Mouse (Mus musculus): ENCODE data around the gene Rpap3. TPM values are rescaled to one million over a fixed set of nuclear protein-coding genes. Genes with fewer than 3 reads are reported as not detected.

Rpap3 gene
- polyA plus RNA-seq (2012): 22.2 and 22.8 TPM in 2 replicates

DNA sequence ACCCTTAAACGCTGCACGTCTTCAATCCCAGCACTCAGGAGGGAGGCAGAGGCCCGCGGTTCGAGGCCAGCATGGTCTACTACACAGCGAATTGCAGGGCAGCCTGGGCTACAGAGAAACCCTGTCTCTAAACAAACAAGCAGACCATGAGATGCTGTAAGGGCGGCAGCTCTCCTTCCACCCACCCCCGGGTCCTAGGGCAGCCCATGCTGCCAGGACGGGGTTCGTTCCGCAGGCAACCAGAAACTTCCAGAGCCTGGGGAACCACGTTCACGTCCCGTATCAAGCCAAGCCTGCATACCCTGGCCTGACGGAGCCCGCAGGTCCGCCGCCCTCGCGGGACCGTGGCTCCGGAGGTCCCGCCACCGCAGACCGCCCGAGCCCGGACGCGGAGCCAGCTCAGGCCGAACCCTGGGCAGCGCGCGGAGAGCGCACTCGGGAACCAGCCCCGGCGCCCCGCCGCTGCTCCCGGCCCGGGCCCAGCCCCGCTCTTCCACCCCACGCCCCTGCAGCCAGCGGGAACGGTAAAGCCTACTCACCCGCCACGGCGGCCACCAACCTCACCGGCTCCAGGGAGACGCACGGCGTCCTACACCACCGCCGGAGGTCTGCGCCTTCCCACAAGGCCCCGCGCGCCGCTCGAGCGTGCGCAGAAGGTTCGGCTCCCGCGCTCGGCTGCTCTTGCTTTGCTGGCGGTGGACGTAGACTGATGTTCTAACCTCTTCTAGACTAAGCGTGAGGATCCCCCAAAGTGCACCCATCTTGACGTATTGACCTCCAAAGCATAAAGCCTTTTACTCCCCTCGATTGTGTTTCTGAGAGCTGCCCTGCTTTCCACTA lies at the start of gene Rpap3:
Rpap3 (minus strand) TSS at position 615 of the 840 bp plus-strand sequence.
- no peak for TF ChIP-seq GATA1 (IDR thresholded peaks at IDR 0.05; ENCODE audit: low read length)

DNA sequence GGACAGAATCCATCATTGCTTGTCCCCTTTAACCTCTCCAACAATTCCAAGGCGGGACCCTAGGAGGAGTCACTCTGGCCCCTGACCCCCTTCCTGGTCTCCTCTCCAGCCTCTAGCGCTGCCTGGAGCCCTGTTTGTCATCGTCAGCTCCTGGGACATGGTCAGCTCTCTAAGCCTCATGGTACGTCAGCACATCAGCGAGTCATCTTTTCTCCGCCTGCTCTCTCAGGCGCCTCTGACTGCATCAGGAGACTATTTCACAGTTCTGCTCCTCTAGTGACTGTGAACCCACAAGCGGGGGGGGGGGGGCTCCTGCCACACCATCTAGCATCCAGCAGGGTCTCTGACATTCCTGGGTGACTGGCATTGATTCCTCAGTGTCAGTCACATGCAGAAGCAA lies 49.7 kb upstream of the Rpap3 start:
- TF ChIP-seq GATA1 (IDR thresholded peaks at IDR 0.05; ENCODE audit: low read length): no peak

DNA sequence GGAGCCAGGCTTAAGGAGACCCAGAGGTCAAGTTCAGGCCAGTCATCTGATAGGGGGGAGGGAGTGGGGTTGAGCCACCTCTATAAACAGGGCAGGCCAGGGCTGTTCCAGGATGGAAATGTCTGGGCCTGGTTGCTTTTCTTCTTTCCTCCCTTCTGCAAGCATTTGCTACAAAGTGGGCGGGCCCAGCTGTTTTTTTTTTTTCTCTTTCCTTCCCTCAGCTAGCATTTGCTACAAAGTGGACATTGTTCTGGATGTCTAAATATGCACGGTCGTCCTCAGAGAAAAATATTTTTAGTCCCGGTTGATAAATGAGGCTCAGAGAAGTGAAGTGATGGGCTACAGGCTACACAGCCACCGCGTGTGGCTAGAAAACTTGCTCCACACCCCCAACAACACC lies 48.9 kb upstream of the Rpap3 start:
- TF ChIP-seq GATA1 (IDR thresholded peaks at IDR 0.05; ENCODE audit: low read length): no peak

DNA sequence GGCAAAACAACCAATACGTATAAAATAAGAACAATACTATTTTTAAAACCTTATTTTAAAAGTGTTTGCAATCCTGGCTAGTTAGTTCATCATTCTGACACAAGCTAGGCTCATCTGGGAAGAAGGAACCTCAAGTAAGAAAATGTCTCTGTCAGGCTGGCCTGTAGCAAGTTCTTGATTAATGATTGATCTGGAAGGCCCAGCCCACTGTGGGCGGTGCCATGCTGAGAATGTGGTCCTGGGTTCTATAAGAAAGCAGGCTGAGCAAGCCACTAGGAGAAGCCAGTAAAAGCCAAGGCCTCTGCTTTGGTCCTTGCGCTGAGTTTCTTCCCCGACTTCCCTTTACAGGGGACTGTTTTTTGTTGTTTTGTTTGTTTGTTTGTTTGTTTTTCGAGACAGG lies 46.9 kb upstream of the Rpap3 start:
- no peak for TF ChIP-seq GATA1 (IDR thresholded peaks at IDR 0.05; ENCODE audit: low read length)

DNA sequence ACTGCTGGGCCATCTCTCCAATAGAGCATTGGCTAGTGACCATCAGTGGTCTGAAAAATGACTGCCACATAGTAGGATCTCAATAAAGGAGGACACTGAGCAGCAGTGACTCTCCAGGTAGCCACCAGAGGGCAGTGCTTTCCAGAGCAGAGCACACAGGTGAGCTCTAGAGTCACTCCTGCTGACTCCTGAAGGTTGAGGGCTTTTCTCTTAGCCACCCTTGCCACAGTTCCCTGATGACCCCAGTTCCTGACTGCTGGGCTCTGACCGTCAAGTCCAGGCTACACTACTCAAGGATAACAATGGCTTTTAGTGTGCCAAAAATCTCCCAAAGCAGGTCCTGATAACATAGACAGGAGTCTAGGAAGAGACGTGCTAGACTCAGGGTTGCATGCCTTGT lies 46.1 kb upstream of the Rpap3 start:
- no peak for TF ChIP-seq GATA1 (IDR thresholded peaks at IDR 0.05; ENCODE audit: low read length)

DNA sequence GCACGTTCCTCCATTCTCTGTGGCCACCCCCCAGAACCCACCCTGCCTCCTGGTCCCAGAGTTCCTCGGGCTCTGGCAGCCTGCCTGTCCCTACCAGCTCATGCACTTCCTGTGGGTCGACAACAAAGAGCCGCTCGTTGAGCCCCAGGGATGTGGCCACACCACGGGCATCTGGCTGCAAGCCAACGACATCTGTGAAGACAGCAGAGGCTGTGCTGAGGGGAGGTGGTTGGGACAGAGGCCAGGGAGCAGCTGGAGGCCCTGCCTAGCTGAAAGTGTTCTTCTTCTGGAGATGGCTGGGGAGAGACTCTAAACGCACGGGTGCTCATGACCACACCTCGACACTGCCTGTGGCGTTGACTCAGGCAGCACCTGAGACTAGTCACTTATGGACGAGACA lies 45.1 kb upstream of the Rpap3 start:
- TF ChIP-seq GATA1 (IDR thresholded peaks at IDR 0.05; ENCODE audit: low read length): no peak

DNA sequence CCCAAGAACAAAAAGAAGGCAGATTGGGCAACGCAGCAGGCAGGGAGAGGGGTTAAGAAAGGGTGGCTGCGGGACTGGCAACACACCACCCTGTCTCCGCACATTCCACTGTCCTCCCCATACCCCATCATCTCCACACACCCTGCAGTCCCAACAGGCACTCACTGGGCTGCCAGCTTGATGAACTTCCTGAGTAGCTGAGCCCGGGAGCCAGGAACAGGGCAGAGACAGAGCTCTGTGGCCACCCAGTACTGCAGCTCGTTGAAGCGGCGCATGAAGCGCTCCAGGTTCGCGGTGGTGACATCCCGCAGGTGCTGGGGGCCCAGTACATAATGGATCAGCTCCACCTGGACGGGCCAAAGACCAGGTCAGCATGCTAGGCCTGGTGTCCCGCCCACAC lies 44.2 kb upstream of the Rpap3 start:
- no peak for TF ChIP-seq GATA1 (IDR thresholded peaks at IDR 0.05; ENCODE audit: low read length)

DNA sequence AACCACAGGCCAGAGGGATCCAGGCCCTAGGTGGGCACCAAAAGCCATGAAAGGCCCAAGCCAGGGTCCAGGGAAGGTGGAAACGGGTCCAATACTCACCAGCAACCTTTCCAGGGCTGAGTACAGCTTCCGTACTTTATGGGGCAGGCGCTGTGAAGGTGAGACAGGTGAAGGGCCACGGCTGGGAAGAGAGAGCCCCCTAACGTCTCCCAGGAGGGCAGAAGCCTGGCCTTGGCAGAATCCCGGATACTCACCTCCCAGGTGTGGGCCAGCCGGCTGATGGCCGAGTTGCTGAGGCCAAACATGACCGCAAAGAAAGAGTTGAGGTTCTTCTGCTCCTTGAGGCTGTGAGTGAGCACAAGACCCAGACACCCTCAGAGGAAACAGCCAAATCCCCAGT lies 43.8 kb upstream of the Rpap3 start:
- no peak for TF ChIP-seq GATA1 (IDR thresholded peaks at IDR 0.05; ENCODE audit: low read length)

DNA sequence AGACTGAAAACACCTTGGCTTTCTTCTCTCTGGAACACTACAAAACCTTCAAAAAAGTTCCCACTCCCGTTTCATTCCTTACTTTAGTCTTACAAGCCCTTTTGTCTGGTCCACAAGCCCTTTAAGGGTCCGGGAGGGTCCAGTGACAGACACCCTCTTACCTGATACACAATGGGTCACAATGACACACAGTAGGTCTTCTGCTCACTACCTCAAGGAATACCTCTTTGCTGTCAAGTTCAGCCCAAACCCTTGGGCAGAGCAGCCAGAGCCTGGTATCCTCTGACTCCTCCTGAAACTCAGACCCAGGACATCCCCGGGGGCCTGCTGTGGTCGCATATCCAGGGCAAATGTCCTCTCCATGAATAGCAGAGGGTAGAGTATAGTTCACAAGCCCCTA lies 43.3 kb upstream of the Rpap3 start:
- no peak for TF ChIP-seq GATA1 (IDR thresholded peaks at IDR 0.05; ENCODE audit: low read length)

DNA sequence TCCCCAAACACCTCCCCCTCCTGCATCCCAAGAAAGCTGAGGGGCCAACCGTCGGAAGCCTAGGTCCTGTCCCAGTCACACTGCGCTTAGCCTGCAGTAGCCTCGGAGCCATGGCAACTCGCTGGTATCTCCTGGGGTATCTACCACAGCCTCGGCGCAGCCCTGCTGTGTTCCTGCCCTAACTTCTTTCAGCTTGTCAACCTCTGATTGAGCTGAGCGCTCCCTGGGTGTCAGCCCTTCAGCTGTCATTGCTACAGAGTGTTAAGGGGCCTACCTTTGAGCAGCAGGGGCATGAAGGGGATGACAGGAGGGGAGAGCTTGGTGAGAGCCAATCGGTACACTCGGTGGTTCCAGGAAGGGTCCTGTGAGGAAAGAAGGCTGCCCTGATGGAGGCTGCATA lies 42.7 kb upstream of the Rpap3 start:
- TF ChIP-seq GATA1 (IDR thresholded peaks at IDR 0.05; ENCODE audit: low read length): no peak

DNA sequence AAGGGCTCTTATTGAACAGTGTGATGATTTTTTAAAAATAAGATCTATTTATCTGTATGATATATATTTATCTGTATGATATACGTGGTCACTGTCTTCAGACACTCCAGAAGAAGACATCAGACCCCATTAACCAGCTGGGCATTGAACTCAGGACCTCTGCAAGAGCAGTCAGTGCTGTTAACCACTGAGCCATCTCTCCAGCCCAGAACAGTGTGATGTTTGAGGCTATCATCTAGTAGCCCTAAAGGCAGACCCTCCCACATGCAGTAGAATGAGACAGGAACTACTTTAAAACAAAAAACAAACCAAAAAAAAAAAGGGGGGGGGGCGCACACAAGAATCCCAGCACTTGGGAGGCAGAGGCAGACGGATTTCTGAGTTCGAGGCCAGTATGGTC lies 41.9 kb upstream of the Rpap3 start:
- TF ChIP-seq GATA1 (IDR thresholded peaks at IDR 0.05; ENCODE audit: low read length): no peak

DNA sequence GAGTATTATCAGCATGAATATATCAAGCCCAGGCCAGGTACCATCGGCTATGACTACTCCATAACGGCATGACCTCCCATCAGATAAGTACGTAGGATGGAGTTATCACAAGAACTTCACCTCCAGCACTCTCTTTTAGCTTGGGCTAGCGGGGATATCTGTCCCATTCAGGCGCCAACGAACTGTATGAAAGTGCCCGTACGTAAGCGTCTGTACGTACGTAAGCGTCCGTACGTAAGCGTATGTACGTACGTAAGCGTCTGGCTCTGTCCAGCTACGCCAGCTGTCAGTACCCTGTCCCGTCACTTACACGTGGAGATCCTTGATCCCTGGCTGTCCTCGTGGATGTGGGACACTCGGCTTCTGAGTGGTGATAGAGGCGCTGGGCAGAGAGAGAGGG lies 41.1 kb upstream of the Rpap3 start:
- TF ChIP-seq GATA1 (IDR thresholded peaks at IDR 0.05; ENCODE audit: low read length): no peak

DNA sequence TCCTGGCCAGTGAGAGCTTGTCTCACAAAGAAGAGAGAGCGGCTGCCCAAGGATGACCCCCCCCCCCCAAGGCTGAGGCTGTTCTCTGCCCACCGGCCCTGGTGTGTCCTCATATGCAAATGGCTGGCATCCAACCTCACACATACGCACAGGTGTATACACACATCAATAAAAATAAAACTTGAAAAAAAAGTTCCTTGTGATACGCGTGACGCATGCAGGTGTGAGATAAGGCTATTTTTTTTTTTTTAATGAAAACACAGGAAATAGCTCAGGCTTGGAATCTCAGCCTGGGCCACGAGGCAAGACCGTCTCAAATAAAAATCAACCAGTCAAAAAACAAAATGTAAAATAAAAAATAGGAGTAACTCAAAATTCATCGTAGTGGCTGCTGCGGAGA lies 40.7 kb upstream of the Rpap3 start:
- TF ChIP-seq GATA1 (IDR thresholded peaks at IDR 0.05; ENCODE audit: low read length): no peak

DNA sequence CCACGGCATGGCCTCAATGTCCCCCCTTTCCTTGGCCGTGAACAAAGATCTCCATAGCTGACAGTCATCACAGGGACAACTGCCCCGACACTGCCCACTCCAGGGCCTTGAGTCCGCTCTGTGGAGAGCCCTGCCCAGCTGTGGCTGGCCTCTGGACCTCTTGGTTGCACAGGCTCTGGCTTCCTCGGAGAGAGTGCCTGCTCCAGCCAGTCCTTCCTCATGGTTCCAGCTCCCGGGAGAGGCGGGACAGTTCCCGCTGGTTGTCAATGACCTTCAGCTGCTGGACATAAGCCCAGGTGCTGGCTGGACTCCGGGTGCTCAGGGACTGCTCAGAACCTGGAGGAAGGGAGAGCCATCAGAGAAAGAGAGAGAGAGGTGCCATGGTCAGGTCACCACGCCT lies 39.7 kb upstream of the Rpap3 start:
- TF ChIP-seq GATA1 (IDR thresholded peaks at IDR 0.05; ENCODE audit: low read length): no peak

DNA sequence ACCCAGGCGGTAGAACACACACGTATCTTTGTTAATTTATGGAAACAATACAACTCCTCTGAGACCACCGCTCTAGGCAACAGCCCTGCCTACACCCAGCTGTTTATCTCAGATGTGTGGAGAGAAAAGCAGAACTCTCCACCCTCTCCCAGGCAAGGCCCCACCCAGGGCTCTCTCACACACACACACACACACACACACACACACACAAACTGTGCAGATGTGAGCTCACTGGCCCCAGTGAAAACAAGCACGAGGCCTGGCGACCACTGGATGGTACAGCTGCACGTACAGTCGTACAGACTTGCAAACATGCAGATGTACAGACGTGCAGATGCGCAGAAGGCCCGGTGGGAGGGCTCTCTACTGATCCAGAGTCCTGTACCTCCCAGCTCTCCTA lies 39.3 kb upstream of the Rpap3 start:
- no peak for TF ChIP-seq GATA1 (IDR thresholded peaks at IDR 0.05; ENCODE audit: low read length)

DNA sequence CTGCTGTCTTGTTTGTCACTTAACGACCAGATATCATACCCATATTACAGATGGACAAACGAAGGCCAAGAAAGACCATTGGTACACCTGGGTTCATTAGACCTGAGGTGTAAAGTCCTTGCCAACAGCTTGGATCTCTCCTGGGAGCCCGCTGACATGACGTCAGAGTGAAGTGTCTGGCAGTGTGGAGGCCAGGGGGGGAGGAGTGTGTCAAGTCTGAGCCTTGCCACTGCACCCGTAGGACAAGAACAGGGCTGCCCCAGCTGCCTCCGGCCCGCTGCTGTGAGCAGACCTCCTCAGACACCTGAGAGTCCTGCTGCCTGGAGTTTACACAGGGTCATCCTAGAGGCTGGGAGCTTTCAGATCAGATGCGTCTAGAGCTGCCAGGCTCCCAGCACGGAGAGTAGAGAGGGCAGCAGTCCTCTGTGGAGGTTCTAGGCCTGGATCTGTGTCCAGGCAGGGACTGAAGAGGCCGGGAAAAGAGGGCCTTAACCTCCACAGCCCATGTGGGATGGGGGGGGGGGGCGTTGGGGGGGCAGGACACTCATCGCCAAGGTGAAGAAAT lies 38.4 kb upstream of the Rpap3 start:
- TF ChIP-seq GATA1 (IDR thresholded peaks at IDR 0.05; ENCODE audit: low read length): no peak

DNA sequence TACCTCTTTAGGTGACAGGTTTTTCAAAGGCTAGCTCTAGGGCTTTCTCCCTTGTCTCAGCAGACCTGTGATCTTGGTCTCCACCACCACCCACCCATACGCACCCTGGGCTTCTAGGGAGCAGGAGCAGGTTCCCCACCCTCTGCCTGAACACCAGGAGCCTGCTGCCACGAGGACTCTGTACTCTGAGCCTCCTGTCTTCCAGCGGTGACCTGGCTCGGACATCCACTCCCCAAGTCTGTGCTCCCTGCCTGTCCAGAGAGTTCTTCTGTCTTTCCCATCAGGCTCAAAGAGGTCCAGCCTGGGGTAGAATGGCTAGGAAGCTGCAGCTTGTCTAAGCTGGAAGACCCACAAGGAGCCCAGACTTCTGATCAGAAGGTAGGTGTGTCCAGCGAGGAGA lies 37.6 kb upstream of the Rpap3 start:
- no peak for TF ChIP-seq GATA1 (IDR thresholded peaks at IDR 0.05; ENCODE audit: low read length)

All from G1E-ER4 (cell line).